In the genomic region with DNA sequence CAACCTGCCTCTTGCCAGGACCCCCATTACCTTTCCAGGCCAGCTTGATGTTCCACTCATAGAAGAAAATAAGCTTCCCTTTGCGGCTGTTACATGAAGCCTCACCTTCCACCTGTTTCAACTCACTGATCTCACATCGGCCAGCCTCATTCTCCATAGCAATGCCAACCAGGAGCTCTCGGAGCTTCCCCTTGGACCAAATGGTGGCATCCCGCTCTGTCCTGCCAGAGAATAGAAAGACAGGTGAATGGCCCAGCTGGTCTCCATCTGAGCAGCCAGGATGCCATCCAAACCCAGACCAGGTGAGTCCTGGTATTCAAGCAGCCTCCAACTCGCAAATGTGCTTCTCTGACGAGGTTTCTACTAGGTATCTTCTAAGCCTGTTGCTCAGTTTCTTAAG, we compare ENCODE assay signal across 9 mouse cellular contexts. TPM values are rescaled to one million over a fixed set of nuclear protein-coding genes. Genes with fewer than 3 reads are reported as not detected.
DNase-seq lines count a peak whose midpoint lies in the region; ATAC-seq and TF ChIP-seq lines count a peak whose summit lies in the region.
"Had no signal": no experiment of that assay in that cellular context is flagged by ENCODE, and none has a peak within 500 bp of the region (broad histone marks: within the 10 kb centered on the region; RNA-seq: fewer than 3 reads in every experiment).

No protein-coding gene starts in this region.

- peaks cover 14% of the 10 kb centered on the region for H3K36me3 ChIP-seq in heart, adult 2 months (ENCODE audit: control insufficient read depth, insufficient read depth, low read length)
- H3K36me3 ChIP-seq in G1E (replicated peaks): peaks cover 50% of the 10 kb centered on the region
- H3K36me3 ChIP-seq in forebrain, embryonic 11.5 days (ENCODE audit: control insufficient read depth, insufficient read depth, low read length): peaks cover 9% of the 10 kb centered on the region; the same call in 1 of the 2 replicates
- H3K36me3 ChIP-seq in limb, embryonic 10.5 days: peaks cover 50% of the 10 kb centered on the region
- no peaks in the 10 kb centered on the region; the same call in 1 of the 2 replicates for H3K36me3 ChIP-seq in splenic B cell, adult 2 months (ENCODE audit: control insufficient read depth, insufficient read depth, low read length, poor library complexity, severe bottlenecking)

- H3K4me1 ChIP-seq in heart, adult 2 months (ENCODE audit: control insufficient read depth, insufficient read depth, low read length): peaks cover 10% of the 10 kb centered on the region
- H3K4me1 ChIP-seq in G1E (ENCODE audit: insufficient read depth, low read depth, low read length): peaks cover 38% of the 10 kb centered on the region
- peaks cover 3% of the 10 kb centered on the region; the same call in 1 of the 2 replicates for H3K4me1 ChIP-seq in forebrain, embryonic 11.5 days (replicated peaks; ENCODE audit: control insufficient read depth, insufficient read depth, low read length)
- H3K4me1 ChIP-seq in limb, embryonic 10.5 days: peaks cover 29% of the 10 kb centered on the region

- H3K27ac ChIP-seq in heart, adult 2 months: peak overlapping the region; percentile 99
- H3K27ac ChIP-seq in forebrain, embryonic 11.5 days (ENCODE audit: low read depth, low read length): no peak overlapping the region
- H3K27ac ChIP-seq in limb, embryonic 10.5 days: peak overlapping the region; percentile 97

- peak overlapping the region; percentile 43 for H3K9ac ChIP-seq in heart, adult 2 months (ENCODE audit: low read depth, low read length)
- H3K9ac ChIP-seq in forebrain, embryonic 11.5 days (ENCODE audit: low read length): peak overlapping the region; percentile 93

- 0 out of 2 replicates have a peak, but pooled peaks cover 3% of the 10 kb centered on the region for H3K79me2 ChIP-seq in heart, adult 2 months (replicated peaks; ENCODE audit: control insufficient read depth, insufficient read depth, low read length)

- intact Hi-C loops in heart, adult 2 months (cut with DNase I): loop anchor here (2.0 to 10.0 kb wide), 4 partner anchors 138 to 512 kb away; a partner anchor contains a TSS
- intact Hi-C loops in heart, postnatal 36 days (cut with DNase I): loop anchor here (5.0 to 10.0 kb wide), 5 partner anchors 71 to 502 kb away; a partner anchor contains a TSS

- H3K4me2 ChIP-seq in forebrain, embryonic 11.5 days (ENCODE audit: low read depth, low read length, severe bottlenecking): peak overlapping the region; percentile 74

- no peak for DNase-seq in heart, adult 2 months
- no peak for DNase-seq in heart, postnatal 36 days
- DNase-seq in G1E (ENCODE audit: low spot score): no peak
- DNase-seq in forebrain, embryonic 11.5 days (ENCODE audit: low spot score): no peak
- no peak for DNase-seq in limb, embryonic 10.5 days (ENCODE audit: low spot score)
- peak; percentile 13 for DNase-seq in splenic B cell, adult 2 months (ENCODE audit: low read depth, low spot score)
- no peak for DNase-seq in spleen, adult 12 weeks (ENCODE audit: low spot score)
- no peak for DNase-seq in layer of hippocampus, adult 9-11 months

- no peak for TF ChIP-seq EP300 in heart, adult 2 months (IDR thresholded peaks at IDR 0.05; ENCODE audit: insufficient read depth, low read depth, low read length)

- ATAC-seq in G1E (ENCODE audit: extremely low read depth, insufficient number of reproducible peaks, low FRiP score, poor library complexity, severe bottlenecking): no peak
- no peak for ATAC-seq in forebrain, embryonic 11.5 days (replicated peaks; ENCODE audit: low FRiP score)

- no peak for TF ChIP-seq CTCF in heart, adult 2 months (IDR thresholded peaks at IDR 0.05)
- no peak for TF ChIP-seq CTCF in G1E (IDR thresholded peaks at IDR 0.05; ENCODE audit: low read depth, low read length)

- peak overlapping the region; percentile 85 for H3K4me3 ChIP-seq in heart, adult 2 months
- H3K4me3 ChIP-seq in G1E (ENCODE audit: low read depth, low read length): peak overlapping the region; percentile 99; the same call in 1 of the 2 replicates
- H3K4me3 ChIP-seq in forebrain, embryonic 11.5 days (ENCODE audit: low read depth, low read length): peak overlapping the region; percentile 73
- peak overlapping the region; percentile 73 for H3K4me3 ChIP-seq in limb, embryonic 10.5 days

- TF ChIP-seq POLR2A in heart, adult 2 months (IDR thresholded peaks at IDR 0.05; ENCODE audit: insufficient read depth, low read depth, low read length): no peak

- H3K9me3 ChIP-seq in G1E (replicated peaks): no peaks in the 10 kb centered on the region
- H3K9me3 ChIP-seq in forebrain, embryonic 11.5 days (ENCODE audit: control insufficient read depth, low read length): no peaks in the 10 kb centered on the region
- no peaks in the 10 kb centered on the region for H3K9me3 ChIP-seq in limb, embryonic 10.5 days (replicated peaks)

- H3K27me3 ChIP-seq in heart, adult 2 months (ENCODE audit: control insufficient read depth, insufficient read depth, low read length): no peaks in the 10 kb centered on the region
- H3K27me3 ChIP-seq in G1E (ENCODE audit: insufficient read depth, low read length): peaks cover 6% of the 10 kb centered on the region
- H3K27me3 ChIP-seq in forebrain, embryonic 11.5 days (ENCODE audit: control insufficient read depth, insufficient read depth, low read length): no peaks in the 10 kb centered on the region
- no peaks in the 10 kb centered on the region for H3K27me3 ChIP-seq in limb, embryonic 10.5 days (ENCODE audit: low read depth, poor library complexity, severe bottlenecking)
- H3K27me3 ChIP-seq in splenic B cell, adult 2 months (ENCODE audit: control insufficient read depth, insufficient read depth, low read length, poor library complexity, severe bottlenecking): no peaks in the 10 kb centered on the region

- WGBS in heart, adult 2 months: 59% methylated on average over 6 of the region's 6 CpGs
- 54% methylated on average over 6 of the region's 6 CpGs for WGBS in forebrain, embryonic 11.5 days
- WGBS in limb, embryonic 10.5 days: 60% methylated on average over 6 of the region's 6 CpGs

RNA-seq across cellular contexts. Expression of a gene that starts 1.2 kb away (rescaled TPM):
- total RNA-seq in heart, adult 2 months (2021): 10 to 100 TPM; 52.1 to 53.0 TPM
- 9.0 and 17.0 TPM in 2 replicates for polyA plus RNA-seq in heart, adult 2 months (2012; rRNA removed)
- total RNA-seq in heart, postnatal 36 days (2021): 10 to 100 TPM; 43.4 to 63.0 TPM
- 36.6 and 37.0 TPM in 2 replicates for total RNA-seq in G1E (2014; fragmentation: Nextera tagmentation)
- total RNA-seq in G1E (2017): 36.0 and 42.4 TPM in 2 replicates
- polyA plus RNA-seq in G1E (2012): 13.2 and 14.0 TPM in 2 replicates
- 165 and 173 TPM in 2 replicates for polyA plus RNA-seq in forebrain, embryonic 11.5 days (2014; fragmentation: Nextera tagmentation; extraction: Ambion mirVana)
- polyA plus RNA-seq in limb, embryonic 10.5 days (2016; fragmentation: Nextera tagmentation; extraction: Ambion mirVana): 127 and 134 TPM in 2 replicates

RNA-seq across cellular contexts. Expression of a gene that starts 24.3 kb away (rescaled TPM):
- total RNA-seq in heart, adult 2 months (2021): not detected
- 0.20 TPM in 1 of 2 replicates, not detected in the other for polyA plus RNA-seq in heart, adult 2 months (2012; rRNA removed)
- not detected for total RNA-seq in heart, postnatal 36 days (2021)
- total RNA-seq in G1E (2014; fragmentation: Nextera tagmentation) (not detected in 2 replicates), G1E (2017) (not detected in 2 replicates)
- polyA plus RNA-seq in G1E (2012): not detected in 2 replicates
- polyA plus RNA-seq in forebrain, embryonic 11.5 days (2014; fragmentation: Nextera tagmentation; extraction: Ambion mirVana): not detected in 2 replicates
- polyA plus RNA-seq in limb, embryonic 10.5 days (2016; fragmentation: Nextera tagmentation; extraction: Ambion mirVana): not detected in 2 replicates
- total RNA-seq: layer of hippocampus, postnatal 14 days had no signal
